Mouse (Mus musculus) spleen, adult 2 months (tissue): ENCODE measurements at regions not wholly inside any gene's neighbourhood (a gene's known extent, or its start where the extent isn't known, plus 50 kb on each side); places are given as distances from the start of the nearest gene placed in this dataset.

Source experiments
- CTCF ChIP-seq: fragments of 200-500 bp; IDR thresholded peaks from 2 replicates; pipeline ENCODE4 v1.5.1; 2011; ENCODE audit warnings: mild to moderate bottlenecking, inconsistent platforms; ENCODE audit not compliant: insufficient read depth, insufficient read length, insufficient replicate concordance; ENCODE audit errors: extremely low read depth
- POLR2A ChIP-seq: fragments of 200-500 bp; IDR thresholded peaks from 2 replicates; pipeline ENCODE4 v1.6.1; 2011; ENCODE audit warnings: low read depth, low read length, inconsistent platforms

- no peak for TF ChIP-seq CTCF
- no peak for TF ChIP-seq POLR2A
Measured at GRCm38 (mm10) chr14:105658316-105658715, 238.3 kb downstream of the Spry2 start.
